Mouse (Mus musculus) liver, adult 2 months (tissue): ENCODE measurements around the gene Sbpl.

Source experiments
- CTCF ChIP-seq: fragments of 200-500 bp; IDR thresholded peaks from 2 replicates; pipeline ENCODE4 v1.5.1; 2011; ENCODE audit warnings: low read depth, low read length, control low read depth
- POLR2A ChIP-seq: fragments of 200-500 bp; IDR thresholded peaks from 2 replicates; pipeline ENCODE4 v1.6.1; 2011; ENCODE audit warnings: low read length, control low read depth; ENCODE audit not compliant: insufficient read depth; ENCODE audit errors: extremely low read depth

DNA sequence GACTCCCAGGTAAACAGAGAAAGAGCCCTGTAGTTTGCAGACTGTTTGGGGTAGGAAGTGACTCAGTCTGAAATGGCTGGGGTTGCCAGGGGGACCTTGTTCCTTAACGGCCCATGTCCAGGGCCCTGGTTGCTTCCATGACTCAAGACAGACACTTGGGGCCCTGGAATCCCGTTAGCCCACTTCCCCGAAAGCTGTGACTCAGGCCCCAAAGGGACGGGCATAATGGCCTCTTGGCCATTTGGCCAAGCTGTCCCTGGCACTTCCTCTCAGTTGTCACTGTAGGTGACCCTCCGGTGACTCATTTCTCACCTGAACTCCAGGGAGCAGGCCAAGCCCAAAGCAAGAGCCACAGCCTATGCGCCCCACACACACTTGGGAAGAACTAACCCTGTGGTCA is 43.3 kb upstream of the Sbpl start:
- no peak for TF ChIP-seq CTCF
- no peak for TF ChIP-seq POLR2A
